Mouse (Mus musculus): ENCODE results near the gene Alkbh6. TPM values are rescaled to one million over a fixed set of nuclear protein-coding genes. Genes with fewer than 3 reads are reported as not detected.

Alkbh6 gene
- polyA plus RNA-seq, 1 experiment from 2014 or later, result 107 TPM

DNA sequence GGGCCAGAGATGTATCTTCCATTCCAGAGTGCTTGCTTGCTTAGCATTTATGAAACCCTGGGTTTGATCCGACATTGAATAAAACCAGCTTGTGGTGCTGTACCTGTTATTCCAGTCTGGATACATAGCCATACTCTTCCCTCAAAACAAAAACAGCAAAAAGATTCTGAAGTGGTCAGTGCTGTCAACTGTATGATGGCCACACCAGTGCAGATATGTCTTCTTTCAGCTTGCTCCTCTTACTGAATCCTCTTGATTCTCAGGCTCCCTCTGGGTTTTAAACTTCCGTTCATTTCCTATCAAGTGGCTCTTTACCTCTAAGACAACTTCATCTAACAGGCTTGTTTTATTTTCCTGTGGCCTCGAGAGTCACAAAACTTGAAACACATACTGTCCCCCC lies 15.3 kb downstream of the Alkbh6 start, which contains the start of gene Sdhaf1:
Gene Sdhaf1, minus strand, starts transcription at position 101 of the 400 bp plus-strand sequence.
- Histone ChIP-seq H3K9me3 (replicated peaks) (no peaks in the 10 kb centered on the region), H3K4me3 (peak within 1 kb of the TSS; percentile 73), H3K27ac (peak within 1 kb of the TSS; percentile 88), H3K27me3 (ENCODE audit: low read depth, poor library complexity, severe bottlenecking) (0 out of 2 replicates have a peak, but pooled peaks cover 9% of the 10 kb centered on the region), H3K4me1 (peaks cover 24% of the 10 kb centered on the region), H3K36me3 (peaks cover 14% of the 10 kb centered on the region)
- DNase-seq (ENCODE audit: low spot score), result no peak
- 75% methylated on average over 3 of the region's 3 CpGs for WGBS

DNA sequence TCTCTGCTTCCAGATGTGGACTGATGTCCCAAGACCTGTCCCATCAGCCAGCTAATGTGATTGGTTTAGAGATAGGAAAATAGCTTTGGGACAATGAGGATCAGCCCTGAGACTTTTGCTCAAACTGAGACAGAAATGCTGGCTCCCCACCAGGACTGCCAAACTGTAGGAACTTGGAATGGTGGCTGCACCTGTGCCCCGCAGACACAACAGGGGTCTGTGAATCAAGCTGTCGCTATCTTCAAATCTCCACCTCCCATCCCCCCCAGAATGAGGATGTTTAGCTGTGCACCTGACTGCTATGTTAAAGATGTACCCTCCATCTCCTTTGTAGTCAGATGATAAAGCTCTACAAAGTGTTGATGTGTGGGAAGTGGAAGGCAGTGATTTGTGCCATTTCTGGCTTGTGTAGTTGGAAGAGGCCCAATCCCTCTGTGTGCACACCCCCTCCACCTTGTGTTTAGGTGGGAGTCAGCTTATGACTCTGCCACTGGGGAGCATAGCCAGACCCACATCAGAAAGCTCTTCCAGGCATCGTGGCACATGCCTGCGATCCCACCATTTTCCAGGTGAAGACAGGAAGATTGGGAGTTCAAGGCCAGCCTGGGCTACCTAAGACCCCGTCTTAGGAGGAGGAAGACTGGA lies 15.9 kb downstream of the Alkbh6 start:
- Histone ChIP-seq H3K27ac (no peak overlapping the region), H3K9me3 (replicated peaks) (no peaks in the 10 kb centered on the region), H3K4me1 (peaks cover 24% of the 10 kb centered on the region), H3K4me3 (no peak overlapping the region), H3K36me3 (peaks cover 8% of the 10 kb centered on the region), H3K27me3 (ENCODE audit: low read depth, poor library complexity, severe bottlenecking) (0 out of 2 replicates have a peak, but pooled peaks cover 9% of the 10 kb centered on the region)
- 85% methylated on average over 5 of the region's 5 CpGs for WGBS
- DNase-seq (ENCODE audit: low spot score), result no peak

DNA sequence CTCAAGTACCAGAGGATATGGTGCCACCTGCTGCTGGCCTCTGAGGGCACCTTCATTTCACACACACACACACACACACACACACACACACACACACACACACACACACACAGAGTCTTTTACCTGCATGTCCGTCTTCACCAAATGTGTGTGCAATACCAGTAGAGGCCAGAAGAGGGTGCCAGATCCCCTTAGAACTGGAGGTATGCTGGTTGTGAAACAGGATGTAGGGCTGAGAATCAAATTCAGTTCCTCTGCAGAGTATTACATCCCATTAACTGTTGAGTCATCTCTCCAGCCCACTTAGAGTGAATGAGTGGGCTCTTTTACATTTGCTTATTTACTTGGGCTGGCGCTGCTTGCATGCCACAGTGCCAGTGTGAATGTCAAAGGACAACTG lies 16.8 kb downstream of the Alkbh6 start:
- Histone ChIP-seq H3K4me1 (peaks cover 24% of the 10 kb centered on the region), H3K27ac (no peak overlapping the region), H3K36me3 (no peaks in the 10 kb centered on the region), H3K27me3 (ENCODE audit: low read depth, poor library complexity, severe bottlenecking) (0 out of 2 replicates have a peak, but pooled peaks cover 9% of the 10 kb centered on the region), H3K9me3 (replicated peaks) (no peaks in the 10 kb centered on the region), H3K4me3 (no peak overlapping the region)
- 55% methylated on average over 2 of the region's 2 CpGs for WGBS
- DNase-seq (ENCODE audit: low spot score), result peak; percentile 64

DNA sequence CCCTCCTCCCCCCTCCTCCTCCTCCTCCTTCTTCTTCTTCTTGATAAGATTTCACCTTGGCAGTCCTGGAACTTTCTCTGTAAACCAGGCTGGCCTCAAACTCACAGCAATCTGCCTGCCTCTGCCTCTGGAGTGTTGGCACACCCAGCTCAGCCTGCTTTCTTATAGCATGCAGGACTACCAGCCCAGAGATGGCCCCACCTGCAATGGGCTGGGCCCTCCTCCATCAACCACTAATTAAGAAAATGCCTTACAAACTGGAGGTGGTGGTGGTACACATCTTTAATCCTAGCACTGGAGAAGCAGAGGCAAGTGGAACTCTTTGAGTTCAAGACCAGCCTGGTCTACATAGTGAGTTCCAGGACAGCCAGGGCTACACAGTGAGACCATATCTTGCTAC lies 17.9 kb downstream of the Alkbh6 start:
- Histone ChIP-seq H3K36me3 (no peaks in the 10 kb centered on the region), H3K4me1 (peaks cover 18% of the 10 kb centered on the region), H3K27me3 (ENCODE audit: low read depth, poor library complexity, severe bottlenecking) (0 out of 2 replicates have a peak, but pooled peaks cover 9% of the 10 kb centered on the region), H3K4me3 (no peak overlapping the region), H3K27ac (no peak overlapping the region), H3K9me3 (replicated peaks) (no peaks in the 10 kb centered on the region)
- DNase-seq (ENCODE audit: low spot score), result no peak

DNA sequence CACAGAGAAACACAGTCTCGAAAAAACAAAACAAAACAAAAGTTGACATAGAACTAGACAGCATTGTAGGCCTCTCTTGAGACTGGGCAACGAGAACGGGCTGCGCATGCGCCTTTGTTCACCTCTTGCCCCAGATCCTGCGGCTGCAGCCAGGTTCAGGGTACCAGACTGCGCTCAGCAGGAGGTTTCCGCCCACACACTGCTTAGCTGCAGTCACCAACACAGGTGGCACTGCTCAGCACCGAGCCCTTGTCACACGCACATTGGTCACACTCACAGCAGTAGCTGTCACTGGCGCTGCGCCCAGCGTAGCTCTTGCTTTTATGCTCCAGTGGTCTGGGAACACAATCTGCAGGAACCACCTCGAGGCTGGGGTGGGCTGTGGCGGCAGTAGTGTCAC lies 18.6 kb downstream of the Alkbh6 start:
- DNase-seq (ENCODE audit: low spot score), result no peak
- H3K9me3 ChIP-seq (replicated peaks), result no peaks in the 10 kb centered on the region
- WGBS, result 70% methylated on average over 15 of the region's 15 CpGs
- H3K27me3 ChIP-seq (ENCODE audit: low read depth, poor library complexity, severe bottlenecking), result 0 out of 2 replicates have a peak, but pooled peaks cover 9% of the 10 kb centered on the region
- H3K4me3 ChIP-seq, result no peak overlapping the region
- H3K36me3 ChIP-seq, result no peaks in the 10 kb centered on the region
- no peak overlapping the region for H3K27ac ChIP-seq
- peaks cover 19% of the 10 kb centered on the region for H3K4me1 ChIP-seq

DNA sequence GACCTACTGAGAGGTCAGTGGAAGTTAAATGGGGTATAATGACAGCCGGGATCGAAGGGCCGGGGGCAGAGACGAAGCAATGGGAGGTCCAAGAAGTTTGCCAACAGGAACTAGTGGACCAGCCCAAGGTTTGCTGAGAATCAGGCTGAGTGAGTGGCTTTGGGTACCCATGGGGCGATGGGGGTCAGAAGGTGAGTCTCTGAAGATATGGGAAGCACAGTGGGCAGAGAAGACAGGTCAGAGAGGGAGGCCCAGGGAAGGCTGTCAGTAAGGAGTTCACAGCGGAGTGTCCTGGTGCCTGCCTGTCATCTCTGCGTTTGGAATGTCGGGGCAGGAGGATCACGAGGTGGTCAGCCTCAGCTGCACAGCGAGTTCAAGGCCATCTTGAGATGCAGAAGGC lies 19.9 kb downstream of the Alkbh6 start:
- peaks cover 13% of the 10 kb centered on the region; the same call in 1 of the 2 replicates for H3K4me1 ChIP-seq
- WGBS, result 51% methylated on average over 10 of the region's 10 CpGs
- peaks cover 21% of the 10 kb centered on the region for H3K27me3 ChIP-seq (ENCODE audit: low read depth, poor library complexity, severe bottlenecking)
- no peak for DNase-seq (ENCODE audit: low spot score)
- no peaks in the 10 kb centered on the region for H3K36me3 ChIP-seq
- H3K27ac ChIP-seq, result no peak overlapping the region
- H3K4me3 ChIP-seq, result no peak overlapping the region
- H3K9me3 ChIP-seq (replicated peaks), result no peaks in the 10 kb centered on the region

DNA sequence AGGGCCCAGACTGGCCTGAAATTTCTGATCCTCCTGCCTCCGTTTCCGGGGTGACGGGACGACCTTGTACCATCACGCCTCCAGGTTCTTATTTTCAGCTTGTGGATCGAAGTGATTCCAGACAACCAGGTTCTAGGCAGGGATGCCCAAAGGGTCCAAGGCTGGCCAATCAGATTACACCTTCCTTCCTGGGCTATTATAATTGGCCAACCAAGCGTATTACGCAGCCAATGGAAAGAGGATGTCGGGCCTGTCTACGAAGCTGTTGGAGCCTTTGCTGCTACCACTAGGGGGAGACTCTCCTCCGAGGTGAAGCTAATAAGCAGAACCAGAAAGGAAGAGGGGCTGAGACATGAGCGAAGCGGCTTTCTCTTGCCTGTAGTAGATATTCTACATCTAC lies 23.4 kb downstream of the Alkbh6 start:
- Histone ChIP-seq H3K9me3 (replicated peaks) (no peaks in the 10 kb centered on the region), H3K4me1 (peaks cover 13% of the 10 kb centered on the region; the same call in 1 of the 2 replicates), H3K27ac (no peak overlapping the region), H3K4me3 (no peak overlapping the region), H3K36me3 (no peaks in the 10 kb centered on the region), H3K27me3 (ENCODE audit: low read depth, poor library complexity, severe bottlenecking) (peaks cover 49% of the 10 kb centered on the region)
- WGBS, result 5% methylated on average over 13 of the region's 13 CpGs
- DNase-seq (ENCODE audit: low spot score), result peak; percentile 73

DNA sequence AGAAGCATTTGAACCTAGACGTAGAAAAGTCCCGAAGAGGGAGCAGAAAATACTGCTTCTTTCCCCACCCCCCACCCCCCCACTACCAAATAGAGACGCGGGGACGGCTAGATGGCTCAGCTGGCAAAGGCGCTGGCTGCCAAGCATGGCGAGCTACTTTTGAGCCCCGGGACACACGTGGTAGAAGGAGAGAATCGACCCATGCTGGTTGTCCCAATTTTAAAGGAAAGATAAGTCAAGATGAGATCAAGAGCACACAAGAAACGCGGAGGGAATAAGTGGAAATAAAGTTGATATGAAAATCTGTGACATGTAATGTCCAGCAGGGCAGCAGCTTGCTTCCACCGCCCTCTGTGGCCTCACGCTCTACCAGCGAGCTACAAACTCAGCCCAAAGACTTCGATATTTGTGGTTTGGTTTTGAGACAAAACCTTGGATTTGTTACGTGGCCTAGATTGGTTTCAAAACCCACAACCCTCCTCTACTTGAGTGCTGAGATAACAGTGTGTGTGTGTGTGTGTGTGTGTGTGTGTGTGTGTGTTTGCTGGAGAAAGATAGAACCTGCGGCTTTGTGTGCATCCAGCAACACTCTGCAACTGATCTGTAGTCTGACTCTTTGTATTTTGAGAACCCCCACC lies 24.2 kb downstream of the Alkbh6 start:
- WGBS, result 67% methylated on average over 18 of the region's 18 CpGs
- H3K4me1 ChIP-seq, result peaks cover 9% of the 10 kb centered on the region; the same call in 1 of the 2 replicates
- H3K36me3 ChIP-seq, result no peaks in the 10 kb centered on the region
- H3K27ac ChIP-seq, result no peak overlapping the region
- no peak overlapping the region for H3K4me3 ChIP-seq
- no peak for DNase-seq (ENCODE audit: low spot score)
- H3K9me3 ChIP-seq (replicated peaks), result no peaks in the 10 kb centered on the region
- H3K27me3 ChIP-seq (ENCODE audit: low read depth, poor library complexity, severe bottlenecking), result peaks cover 44% of the 10 kb centered on the region

DNA sequence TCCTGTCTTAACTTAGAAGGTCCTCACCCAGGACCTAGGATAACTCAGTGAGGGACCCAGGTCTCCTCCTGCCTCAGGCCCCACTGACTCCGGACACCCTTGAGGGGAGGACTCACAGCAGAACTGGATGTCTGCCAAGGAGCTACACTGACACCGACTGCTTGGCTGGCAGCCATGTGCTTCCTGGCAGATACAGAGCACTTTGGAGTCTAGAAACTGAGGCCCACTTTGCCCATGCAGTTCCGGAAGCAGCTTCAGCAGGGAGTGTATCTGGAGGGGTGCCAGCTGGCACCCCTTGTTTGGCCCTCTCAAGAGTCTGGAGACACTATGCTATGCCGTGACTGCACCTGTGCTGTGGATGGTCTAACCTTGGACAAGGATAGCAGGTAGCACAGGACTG lies 24.9 kb downstream of the Alkbh6 start:
- no peaks in the 10 kb centered on the region for H3K9me3 ChIP-seq (replicated peaks)
- H3K4me1 ChIP-seq, result peaks cover 9% of the 10 kb centered on the region; the same call in 1 of the 2 replicates
- no peak overlapping the region for H3K4me3 ChIP-seq
- no peak for DNase-seq (ENCODE audit: low spot score)
- H3K27me3 ChIP-seq (ENCODE audit: low read depth, poor library complexity, severe bottlenecking), result peaks cover 41% of the 10 kb centered on the region
- H3K27ac ChIP-seq, result no peak overlapping the region
- H3K36me3 ChIP-seq, result no peaks in the 10 kb centered on the region
- whole genome bisulfite sequencing, result 86% methylated on average over 4 of the region's 4 CpGs

DNA sequence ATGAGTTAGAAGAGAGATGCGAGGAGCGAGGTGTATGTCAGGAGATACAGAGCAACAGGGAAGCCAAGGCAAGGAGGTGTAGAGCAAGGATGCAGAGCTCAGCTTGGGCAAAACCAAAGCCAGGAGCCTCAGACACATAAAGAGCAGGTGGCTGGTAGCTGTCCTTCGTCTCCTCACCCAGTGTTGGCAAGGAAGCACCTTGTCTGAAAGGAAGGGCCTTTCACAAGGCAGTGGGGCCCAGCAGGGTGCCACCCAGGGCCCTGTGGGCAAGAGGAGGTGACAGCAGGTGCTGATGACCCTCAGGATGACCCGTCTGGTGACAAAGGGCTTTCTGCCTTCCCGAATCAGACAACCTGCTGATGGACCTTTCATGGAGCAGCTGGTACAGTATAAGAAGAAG lies 26.0 kb downstream of the Alkbh6 start:
- Histone ChIP-seq H3K4me1 (peaks cover 9% of the 10 kb centered on the region; the same call in 1 of the 2 replicates), H3K36me3 (no peaks in the 10 kb centered on the region), H3K4me3 (no peak overlapping the region), H3K27me3 (ENCODE audit: low read depth, poor library complexity, severe bottlenecking) (peaks cover 40% of the 10 kb centered on the region), H3K27ac (no peak overlapping the region), H3K9me3 (replicated peaks) (no peaks in the 10 kb centered on the region)
- WGBS, result 66% methylated on average over 5 of the region's 5 CpGs
- no peak for DNase-seq (ENCODE audit: low spot score)

DNA sequence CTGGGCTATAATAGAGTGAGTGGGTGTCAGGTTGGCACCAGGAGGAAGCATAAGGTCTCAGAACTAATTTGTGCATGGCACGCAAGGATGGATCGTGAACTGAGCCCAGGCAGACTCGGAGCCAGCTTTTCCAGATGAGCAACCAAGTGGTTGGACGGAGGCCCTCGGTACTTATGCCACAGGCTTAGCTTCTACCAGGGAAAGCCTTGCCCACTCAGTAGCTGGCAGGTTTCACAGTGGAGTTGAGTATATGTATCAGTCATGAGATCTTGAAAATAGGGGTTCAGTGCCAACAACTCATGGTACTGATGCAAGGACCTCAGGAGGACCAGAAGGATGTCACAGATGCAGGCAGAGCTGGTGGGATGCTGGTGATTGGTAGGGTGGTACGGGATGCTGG lies 27.2 kb downstream of the Alkbh6 start:
- H3K36me3 ChIP-seq, result no peaks in the 10 kb centered on the region
- no peak overlapping the region for H3K4me3 ChIP-seq
- peaks cover 40% of the 10 kb centered on the region for H3K27me3 ChIP-seq (ENCODE audit: low read depth, poor library complexity, severe bottlenecking)
- peaks cover 9% of the 10 kb centered on the region; the same call in 1 of the 2 replicates for H3K4me1 ChIP-seq
- no peak for DNase-seq (ENCODE audit: low spot score)
- no peaks in the 10 kb centered on the region for H3K9me3 ChIP-seq (replicated peaks)
- WGBS, result 81% methylated on average over 6 of the region's 6 CpGs
- H3K27ac ChIP-seq, result no peak overlapping the region

DNA sequence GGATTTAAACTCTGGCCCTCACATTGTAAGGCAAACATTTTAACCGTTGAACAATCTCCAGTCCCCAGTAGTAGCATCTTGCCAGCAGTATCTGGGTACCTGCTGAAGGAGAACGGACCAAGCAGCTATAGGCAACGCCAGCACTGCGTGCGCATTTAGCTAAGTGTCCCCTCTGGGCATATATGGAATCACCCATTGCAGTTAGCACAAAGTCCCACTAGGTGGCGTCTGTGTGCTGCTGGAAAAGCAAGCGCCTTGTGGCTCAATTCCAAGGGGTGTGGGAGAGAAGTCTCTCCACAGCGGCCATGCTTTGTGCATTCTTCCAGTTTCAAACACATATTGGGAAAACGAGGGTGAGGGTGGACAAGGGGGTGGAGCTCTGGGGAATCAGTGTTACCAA lies 27.9 kb downstream of the Alkbh6 start:
- 5% methylated on average over 9 of the region's 9 CpGs for WGBS
- H3K27me3 ChIP-seq (ENCODE audit: low read depth, poor library complexity, severe bottlenecking), result peaks cover 40% of the 10 kb centered on the region
- no peaks in the 10 kb centered on the region for H3K9me3 ChIP-seq (replicated peaks)

DNA sequence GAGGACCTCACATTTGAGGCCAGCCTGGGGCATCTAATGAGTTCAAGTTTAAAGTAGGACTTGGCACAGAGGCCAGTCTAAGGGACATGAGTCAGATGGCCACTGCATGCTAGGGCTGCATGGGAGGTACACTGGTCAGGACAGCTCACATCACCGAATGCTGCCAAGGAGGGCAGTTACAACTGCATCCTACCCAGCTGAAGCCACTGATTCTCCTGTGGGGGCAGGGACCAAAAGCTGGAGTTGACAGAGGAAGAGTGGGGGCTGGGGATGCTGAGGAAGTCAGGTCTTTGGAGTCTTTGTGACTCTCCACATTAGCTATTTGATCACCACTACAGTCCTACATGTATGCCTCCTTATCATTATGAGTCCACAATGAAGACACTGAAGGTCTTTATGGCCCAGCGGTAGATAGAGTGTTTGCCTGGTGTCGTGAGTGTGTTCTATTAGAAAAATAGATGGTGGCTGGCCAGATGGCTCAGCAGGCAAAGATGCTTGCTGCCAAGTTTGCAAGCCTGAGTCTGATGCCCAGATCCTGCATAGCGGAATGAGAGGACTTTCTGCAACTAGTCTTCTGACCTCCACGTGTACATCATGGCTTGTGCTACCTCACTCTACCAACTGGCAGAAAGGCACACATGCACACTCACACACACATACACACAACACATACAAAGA lies 31.1 kb downstream of the Alkbh6 start:
- H3K36me3 ChIP-seq, result no peaks in the 10 kb centered on the region
- H3K4me3 ChIP-seq, result no peak overlapping the region
- no peaks in the 10 kb centered on the region for H3K9me3 ChIP-seq (replicated peaks)
- no peak for DNase-seq (ENCODE audit: low spot score)
- H3K27me3 ChIP-seq (ENCODE audit: low read depth, poor library complexity, severe bottlenecking), result peaks cover 16% of the 10 kb centered on the region
- no peak overlapping the region for H3K27ac ChIP-seq
- WGBS, result 76% methylated on average over 5 of the region's 5 CpGs
- H3K4me1 ChIP-seq, result peaks cover 8% of the 10 kb centered on the region; the same call in 1 of the 2 replicates

More for the DNA sequence above, 27.9 kb downstream of the Alkbh6 start:
- Histone ChIP-seq H3K4me3 (no peak overlapping the region), H3K27ac (no peak overlapping the region), H3K4me1 (peaks cover 8% of the 10 kb centered on the region; the same call in 1 of the 2 replicates), H3K36me3 (no peaks in the 10 kb centered on the region)
- peak; percentile 84 for DNase-seq (ENCODE audit: low spot score)

All from limb, embryonic 10.5 days (tissue).